Mouse (Mus musculus) heart, postnatal 36 days (tissue): Measurements from ENCODE around the gene Gcnt7. TPM values are rescaled to one million over a fixed set of nuclear protein-coding genes. Genes with fewer than 3 reads are reported as not detected.

Experiments
- DNase-seq, 2 experiments: peaks; one replicate each; pipeline ENCODE4 v3.0.0; 2021 to 2022
- intact Hi-C: fragments of 180-260 bp; cut with DNase I; formaldehyde crosslinking; loops from one replicate; pipeline ENCODE4 v1.15.1; 2025
- total RNA-seq, 2 experiments: library from RNA; stranded (reverse); gene quantifications; 2 replicates each; pipeline ENCODE4 v1.2.3; 2021

Gcnt7 gene
- total RNA-seq, 2 experiments from 2014 or later: not detected

GRCm38 (mm10) chr2:172466427-172467132 lies 8.2 kb upstream of the Gcnt7 start:
- DNase-seq: no peak
- intact Hi-C loops: no loop called here

- intact Hi-C loops: no loop called here
- no peak for DNase-seq
These were observed 4.4 kb upstream of the Gcnt7 start for GRCm38 (mm10) chr2:172462813-172463212.

- no peak for DNase-seq
- intact Hi-C loops: no loop called here
These were observed 2.3 kb upstream of the Gcnt7 start for GRCm38 (mm10) chr2:172460647-172461046.

- DNase-seq: no peak
These were observed 5.9 kb downstream of the Gcnt7 start for GRCm38 (mm10) chr2:172452458-172452857.

GRCm38 (mm10) chr2:172452031-172452430 lies 6.4 kb downstream of the Gcnt7 start:
- intact Hi-C loops: no loop called here

More at GRCm38 (mm10) chr2:172452458-172452857, 5.9 kb downstream of the Gcnt7 start:
- intact Hi-C loops: no loop called here

GRCm38 (mm10) chr2:172450640-172451039 lies 7.8 kb downstream of the Gcnt7 start:
- no peak for DNase-seq
- intact Hi-C loops: no loop called here

More at GRCm38 (mm10) chr2:172452031-172452430, 6.4 kb downstream of the Gcnt7 start:
- no peak for DNase-seq

- intact Hi-C loops: no loop called here
- DNase-seq: no peak
These were observed 10.1 kb downstream of the Gcnt7 start for GRCm38 (mm10) chr2:172448329-172448728.

GRCm38 (mm10) chr2:172447317-172447716 lies 11.1 kb downstream of the Gcnt7 start:
- DNase-seq: no peak
- intact Hi-C loops: loop anchor here (2.0 kb wide), 1 partner anchor 227 kb away; no protein-coding TSS in a partner anchor

- intact Hi-C loops: loop anchor here (2.0 kb wide), 1 partner anchor 225 kb away; no protein-coding TSS in a partner anchor
- DNase-seq: no peak
These were observed 12.8 kb downstream of the Gcnt7 start for GRCm38 (mm10) chr2:172445617-172446016.

GRCm38 (mm10) chr2:172441176-172441575 lies 17.2 kb downstream of the Gcnt7 start:
- no peak for DNase-seq
- intact Hi-C loops: loop anchor here (2.0 kb wide), 1 partner anchor 68 kb away; no protein-coding TSS in a partner anchor

- no peak for DNase-seq
- intact Hi-C loops: loop anchor here (2.0 kb wide), 1 partner anchor 68 kb away; no protein-coding TSS in a partner anchor
These were observed 17.8 kb downstream of the Gcnt7 start for GRCm38 (mm10) chr2:172440640-172441005.

GRCm38 (mm10) chr2:172439843-172440639 lies 18.4 kb downstream of the Gcnt7 start, which contains the start of gene Rtf2:
Rtf2 (plus strand) TSS chr2:172440556.
- DNase-seq: peak; percentile 100
- intact Hi-C loops: loop anchor here (2.0 kb wide), 1 partner anchor 67 kb away; no protein-coding TSS in a partner anchor

GRCm38 (mm10) chr2:172437371-172437952 lies 20.9 kb downstream of the Gcnt7 start:
- DNase-seq: peak in 1 of 2 experiments; percentile 10
- intact Hi-C loops: no loop called here

- intact Hi-C loops: no loop called here
- DNase-seq: no peak
These were observed 24.6 kb downstream of the Gcnt7 start for GRCm38 (mm10) chr2:172433746-172434145.

- intact Hi-C loops: no loop called here
- no peak for DNase-seq
These were observed 27.8 kb downstream of the Gcnt7 start for GRCm38 (mm10) chr2:172430609-172431008.

- intact Hi-C loops: no loop called here
- DNase-seq: no peak
These were observed 40.2 kb downstream of the Gcnt7 start for GRCm38 (mm10) chr2:172418208-172418607.

- DNase-seq: no peak
These were observed 41.5 kb downstream of the Gcnt7 start for GRCm38 (mm10) chr2:172416876-172417275.

GRCm38 (mm10) chr2:172416218-172416617 lies 42.2 kb downstream of the Gcnt7 start:
- no peak for DNase-seq
- intact Hi-C loops: no loop called here

More at GRCm38 (mm10) chr2:172416876-172417275, 41.5 kb downstream of the Gcnt7 start:
- intact Hi-C loops: no loop called here

GRCm38 (mm10) chr2:172413894-172414293 lies 44.5 kb downstream of the Gcnt7 start:
- intact Hi-C loops: no loop called here
- no peak for DNase-seq

GRCm38 (mm10) chr2:172413273-172413672 lies 45.1 kb downstream of the Gcnt7 start:
- no peak for DNase-seq
- intact Hi-C loops: no loop called here

GRCm38 (mm10) chr2:172412454-172412853 lies 45.9 kb downstream of the Gcnt7 start:
- intact Hi-C loops: no loop called here
- DNase-seq: no peak
